Mouse (Mus musculus) embryonic facial prominence, embryonic 12.5 days (tissue): Measurements from ENCODE around the gene Tnfsf13. TPM values are rescaled to one million over a fixed set of nuclear protein-coding genes. Genes with fewer than 3 reads are reported as not detected.

Experiments used
- ATAC-seq: fragments of 200-750 bp; cut with Nextera tagmentation; 2 replicates; pipeline ENCODE4 v1.8.0; 2017; ENCODE audit not compliant: insufficient number of reproducible peaks, insufficient read depth, low FRiP score, low TSS enrichment
- H3K27ac ChIP-seq: fragments of 300-500 bp; sonication (generic); 2 replicates; pipeline ENCODE4 v1.5.1; 2016; ENCODE audit warnings: mild to moderate bottlenecking
- H3K27me3 ChIP-seq: fragments of 300-500 bp; sonication (generic); 2 replicates; pipeline ENCODE4 v1.6.1; 2016; ENCODE audit warnings: mild to moderate bottlenecking, moderate library complexity
- H3K36me3 ChIP-seq: fragments of 300-500 bp; sonication (generic); 2 replicates; pipeline ENCODE4 v1.6.1; 2016; ENCODE audit warnings: mild to moderate bottlenecking
- H3K4me1 ChIP-seq: fragments of 300-500 bp; sonication (generic); 2 replicates; pipeline ENCODE4 v1.6.1; 2016
- H3K4me2 ChIP-seq: fragments of 300-500 bp; sonication (generic); replicated peaks from 2 replicates; pipeline ENCODE4 v1.6.1; 2016; ENCODE audit warnings: mild to moderate bottlenecking, moderate library complexity
- H3K4me3 ChIP-seq: fragments of 300-500 bp; sonication (generic); 2 replicates; pipeline ENCODE4 v1.5.1; 2016; ENCODE audit warnings: mild to moderate bottlenecking
- H3K9ac ChIP-seq: fragments of 300-500 bp; sonication (generic); 2 replicates; pipeline ENCODE4 v1.6.1; 2016; ENCODE audit warnings: mild to moderate bottlenecking, moderate library complexity
- H3K9me3 ChIP-seq: fragments of 300-500 bp; sonication (generic); 2 replicates; pipeline ENCODE4 v1.6.1; 2016; ENCODE audit warnings: mild to moderate bottlenecking, moderate library complexity
- WGBS: fragments of 180-500 bp; shearing (Covaris S2); methylation state at CpG from one replicate; pipeline ENCODE4 v1.1.7; 2016; 5-methylcytosine and 5-hydroxymethylcytosine counted together
- polyA plus RNA-seq: library from polyadenylated mRNA; unstranded; fragments of >200 nt; fragmentation: Nextera tagmentation; extraction: Ambion mirVana; gene quantifications from 2 replicates; pipeline ENCODE4 v1.2.1, GENCODE M21; 2016

The Tnfsf13 gene
- polyA plus RNA-seq, 1 experiment from 2014 or later: 0.50 TPM

GRCm38 (mm10) chr11:69671726-69672124, 13.9 kb downstream of the Tnfsf13 start:
- H3K4me2 ChIP-seq: peak overlapping the region; percentile 82
- H3K9me3 ChIP-seq: no peaks in the 10 kb centered on the region
- ATAC-seq: 0 out of 2 replicates have a peak, but pooled peaks have one; percentile 1
- H3K27me3 ChIP-seq: no peaks in the 10 kb centered on the region
- peaks cover 75% of the 10 kb centered on the region for H3K36me3 ChIP-seq
- WGBS: under 1% methylated on average over 43 of the region's 43 CpGs
- H3K9ac ChIP-seq: peak overlapping the region; percentile 100
- H3K4me1 ChIP-seq: peaks cover 15% of the 10 kb centered on the region
- peak overlapping the region; percentile 97 for H3K27ac ChIP-seq
- peak overlapping the region; percentile 100 for H3K4me3 ChIP-seq

DNA sequence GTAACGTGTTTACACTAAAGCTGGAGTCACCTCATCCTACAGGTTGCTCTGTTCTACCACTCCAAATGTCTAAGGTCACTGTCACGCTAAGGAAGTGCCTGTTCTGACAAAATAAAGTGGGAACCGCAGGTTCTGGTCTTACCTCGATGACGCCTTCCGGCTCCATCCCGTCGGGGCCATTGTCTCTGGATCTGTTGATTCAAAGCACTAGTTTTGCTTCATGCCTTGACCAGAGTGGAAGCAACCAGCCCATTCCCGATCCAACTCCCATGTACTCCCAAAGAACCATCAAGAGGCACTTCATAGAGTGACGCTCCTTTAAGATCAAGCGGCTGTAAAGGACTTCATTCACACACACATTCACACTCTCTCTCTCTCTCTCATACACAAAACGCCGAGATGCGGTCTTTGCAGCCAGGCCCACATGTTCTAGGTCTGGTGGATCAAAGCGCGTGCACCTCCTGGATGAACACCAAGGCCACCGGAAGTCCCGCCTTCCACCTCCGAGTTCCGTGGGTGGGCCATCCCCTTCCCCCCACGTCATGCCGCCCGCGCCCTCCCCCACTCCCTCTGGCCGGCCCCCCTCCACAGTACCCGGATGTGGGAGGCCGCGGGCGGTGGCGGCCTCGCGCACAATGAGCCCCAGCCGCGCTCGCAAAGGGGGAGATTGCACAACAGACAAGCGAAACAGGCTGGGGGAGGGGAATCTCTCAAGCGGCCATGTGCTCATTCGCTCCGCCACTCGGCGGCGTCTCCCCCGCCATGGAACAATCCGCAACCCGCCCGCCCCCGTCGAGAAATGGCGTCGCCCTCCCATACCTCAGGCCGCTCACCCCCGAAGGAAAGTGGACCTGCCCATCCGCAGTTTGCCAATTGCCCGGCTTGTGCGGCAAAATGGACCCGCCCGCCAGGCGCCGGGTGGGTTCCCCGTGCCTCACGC, 14.5 kb downstream of the Tnfsf13 start:
- Histone ChIP-seq H3K27me3 (no peaks in the 10 kb centered on the region), H3K4me1 (peaks cover 15% of the 10 kb centered on the region), H3K9me3 (no peaks in the 10 kb centered on the region), H3K36me3 (peaks cover 75% of the 10 kb centered on the region), H3K27ac (peak overlapping the region; percentile 97), H3K4me3 (peak overlapping the region; percentile 100), H3K4me2 (peak overlapping the region; percentile 82), H3K9ac (peak overlapping the region; percentile 100)
- 1% methylated on average over 61 of the region's 61 CpGs for WGBS
- peak; percentile 49; the same call in 1 of the 2 replicates for ATAC-seq

DNA sequence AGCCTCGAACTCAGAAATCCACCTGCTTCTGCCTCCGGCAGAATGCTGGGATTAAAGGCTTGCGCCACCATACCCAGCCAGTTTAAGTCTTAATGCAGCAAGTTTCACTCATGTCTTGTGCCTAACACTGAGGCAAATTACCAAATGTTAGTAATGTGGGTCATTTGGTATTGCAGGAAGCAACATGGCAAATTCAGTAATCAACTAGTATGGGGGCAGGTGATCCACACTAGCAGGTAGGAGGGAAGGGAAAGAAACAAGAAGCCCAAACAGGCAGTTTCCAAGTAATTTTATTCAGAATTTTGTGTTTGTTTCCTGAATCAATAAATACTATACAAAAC, 18.9 kb downstream of the Tnfsf13 start:
- Histone ChIP-seq H3K4me2 (no peak overlapping the region), H3K4me1 (peaks cover 21% of the 10 kb centered on the region), H3K27me3 (no peaks in the 10 kb centered on the region), H3K27ac (no peak overlapping the region), H3K9ac (no peak overlapping the region), H3K36me3 (peaks cover 70% of the 10 kb centered on the region), H3K9me3 (no peaks in the 10 kb centered on the region), H3K4me3 (no peak overlapping the region)
- WGBS: 87% methylated on average over 3 of the region's 3 CpGs
- ATAC-seq: no peak

DNA sequence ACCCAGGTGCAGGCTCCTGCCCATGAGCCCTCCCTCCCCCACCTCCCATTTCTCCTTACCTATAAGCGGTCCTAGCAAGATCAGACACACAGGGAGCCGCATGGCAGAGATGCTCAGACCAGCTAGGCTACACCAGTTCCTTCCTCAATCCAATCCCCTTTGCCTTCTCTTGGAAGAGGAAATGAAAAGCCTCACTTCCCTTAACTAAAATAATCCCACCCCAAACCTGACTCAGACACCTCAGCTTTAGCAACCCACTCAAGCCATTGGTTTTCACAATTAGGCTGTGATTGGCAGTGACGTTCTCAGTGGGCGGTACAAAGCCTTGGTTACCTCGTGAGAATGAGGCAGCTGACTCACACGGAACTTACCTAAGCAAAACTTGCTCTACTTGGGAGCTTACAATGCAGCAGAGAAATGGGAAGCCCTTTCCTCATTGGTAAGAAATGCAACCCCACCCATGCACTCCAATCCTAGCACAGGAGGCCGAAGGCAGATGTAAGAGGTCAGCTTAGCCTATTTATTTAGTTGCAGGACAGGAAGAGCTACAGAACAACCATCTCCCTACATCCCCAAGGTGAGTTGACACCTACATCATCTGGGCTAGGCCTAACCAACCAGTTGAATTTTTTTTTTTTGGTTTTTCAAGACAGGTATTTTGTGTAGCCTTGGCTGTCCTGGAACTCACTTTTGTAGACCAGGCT, 19.5 kb downstream of the Tnfsf13 start, which contains the start of gene Cd68:
TSS of gene Cd68 (minus strand) at position 193 of the 704 bp plus-strand sequence.
- no peak within 1 kb of the TSS for H3K9ac ChIP-seq
- no peak within 1 kb of the TSS for H3K4me3 ChIP-seq
- peaks cover 26% of the 10 kb centered on the region for H3K4me1 ChIP-seq
- H3K4me2 ChIP-seq: no peak within 1 kb of the TSS
- H3K27ac ChIP-seq: peak within 1 kb of the TSS; percentile 50; the same call in 1 of the 2 replicates
- H3K36me3 ChIP-seq: peaks cover 70% of the 10 kb centered on the region
- no peaks in the 10 kb centered on the region for H3K27me3 ChIP-seq
- H3K9me3 ChIP-seq: no peaks in the 10 kb centered on the region
- ATAC-seq: no peak
- WGBS: 32% methylated on average over 7 of the region's 7 CpGs

DNA sequence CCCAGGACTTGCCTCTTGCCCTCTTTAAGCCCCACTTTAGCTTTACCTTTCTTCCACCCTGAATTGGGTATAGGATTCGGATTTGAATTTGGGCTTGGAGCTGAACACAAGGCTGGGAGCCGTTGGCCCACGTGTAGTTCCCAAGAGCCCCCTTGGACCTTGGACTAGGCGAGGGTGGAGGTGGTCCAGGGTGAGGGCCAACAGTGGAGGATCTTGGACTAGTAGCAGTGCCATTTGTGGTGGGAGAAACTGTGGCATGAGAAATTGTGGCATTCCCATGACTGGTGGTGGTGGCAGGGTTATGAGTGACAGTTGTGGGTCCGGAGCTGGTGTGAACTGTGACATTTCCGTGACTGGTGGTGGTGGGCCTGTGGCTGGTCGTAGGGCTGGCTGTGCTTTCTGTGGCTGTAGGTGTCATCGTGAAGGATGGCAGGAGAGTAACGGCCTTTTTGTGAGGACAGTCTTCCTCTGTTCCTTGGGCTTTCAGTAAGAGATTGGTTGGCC, 20.1 kb downstream of the Tnfsf13 start:
- Histone ChIP-seq H3K36me3 (peaks cover 67% of the 10 kb centered on the region), H3K9ac (no peak overlapping the region), H3K4me3 (no peak overlapping the region), H3K27me3 (no peaks in the 10 kb centered on the region), H3K4me2 (no peak overlapping the region), H3K9me3 (no peaks in the 10 kb centered on the region), H3K27ac (0 out of 2 replicates have a peak overlapping the region, but pooled peaks have one; percentile 50), H3K4me1 (peaks cover 28% of the 10 kb centered on the region)
- WGBS: 78% methylated on average over 9 of the region's 9 CpGs
- ATAC-seq: no peak

DNA sequence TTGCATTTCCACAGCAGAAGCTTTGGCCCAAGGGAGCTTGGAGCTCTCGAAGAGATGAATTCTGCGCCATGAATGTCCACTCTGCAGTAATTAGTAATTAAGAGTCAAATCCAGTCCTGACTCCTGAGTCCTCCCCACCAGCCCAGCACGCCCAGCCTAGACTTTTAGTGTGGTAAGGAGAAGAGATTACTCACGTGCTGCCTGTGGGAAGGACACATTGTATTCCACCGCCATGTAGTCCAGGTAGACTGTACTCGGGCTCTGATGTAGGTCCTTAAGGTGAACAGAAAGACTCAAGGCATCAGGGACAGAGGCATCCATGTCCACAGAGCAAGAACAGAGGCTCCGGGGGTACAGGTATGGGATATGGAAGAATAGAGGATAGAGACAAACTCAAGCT, 20.7 kb downstream of the Tnfsf13 start:
- no peak for ATAC-seq
- Histone ChIP-seq H3K27me3 (no peaks in the 10 kb centered on the region), H3K4me3 (no peak overlapping the region), H3K4me1 (peaks cover 22% of the 10 kb centered on the region), H3K9ac (no peak overlapping the region), H3K4me2 (no peak overlapping the region), H3K36me3 (peaks cover 63% of the 10 kb centered on the region), H3K9me3 (no peaks in the 10 kb centered on the region), H3K27ac (0 out of 2 replicates have a peak overlapping the region, but pooled peaks have one; percentile 96)
- WGBS: 94% methylated on average over 7 of the region's 7 CpGs

GRCm38 (mm10) chr11:69663795-69664194, 21.8 kb downstream of the Tnfsf13 start:
- 87% methylated on average over 6 of the region's 6 CpGs for WGBS
- no peaks in the 10 kb centered on the region for H3K9me3 ChIP-seq
- peaks cover 15% of the 10 kb centered on the region for H3K4me1 ChIP-seq
- peaks cover 61% of the 10 kb centered on the region for H3K36me3 ChIP-seq
- H3K4me2 ChIP-seq: no peak overlapping the region
- H3K27ac ChIP-seq: peak overlapping the region; percentile 96
- H3K9ac ChIP-seq: no peak overlapping the region
- H3K27me3 ChIP-seq: no peaks in the 10 kb centered on the region
- H3K4me3 ChIP-seq: no peak overlapping the region
- no peak for ATAC-seq

DNA sequence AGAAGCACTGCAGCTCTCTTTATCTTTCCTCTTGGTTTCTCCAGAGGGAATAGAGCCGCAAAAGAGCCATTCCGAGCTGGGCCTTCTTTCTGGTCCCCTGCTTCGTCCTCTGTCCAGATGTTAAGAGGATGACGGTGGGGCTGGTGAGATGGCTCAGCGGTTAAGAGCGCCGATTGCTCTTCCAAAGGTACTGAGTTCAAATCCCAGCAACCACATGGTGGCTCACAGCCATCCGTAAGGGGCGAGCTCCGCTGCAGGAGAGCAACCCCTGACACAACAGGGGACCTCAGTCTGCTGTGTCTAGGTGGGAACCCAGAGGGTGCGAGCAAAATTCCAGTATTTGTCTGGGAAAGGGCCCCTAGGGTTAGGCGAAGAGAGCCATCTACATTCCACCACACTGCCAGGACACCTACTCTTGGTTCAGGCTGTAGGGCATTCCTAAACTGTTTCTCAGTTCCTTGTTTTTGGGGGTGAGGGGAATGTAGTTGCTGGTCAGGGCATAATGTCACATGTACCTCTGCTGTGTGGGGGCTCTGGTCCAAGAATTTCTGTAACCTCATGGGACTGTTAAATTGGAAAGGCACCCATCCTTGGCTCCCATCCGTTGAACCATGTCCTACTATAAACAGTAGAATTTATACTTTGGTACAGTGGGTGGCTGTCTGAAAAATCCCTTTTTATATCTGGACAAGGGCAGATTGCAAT, 22.5 kb downstream of the Tnfsf13 start:
- peak overlapping the region; percentile 72 for H3K9ac ChIP-seq
- H3K27me3 ChIP-seq: no peaks in the 10 kb centered on the region
- peak overlapping the region; percentile 96 for H3K27ac ChIP-seq
- no peaks in the 10 kb centered on the region for H3K9me3 ChIP-seq
- H3K4me2 ChIP-seq: peak overlapping the region; percentile 55
- WGBS: 70% methylated on average over 13 of the region's 13 CpGs
- peaks cover 15% of the 10 kb centered on the region for H3K4me1 ChIP-seq
- ATAC-seq: 0 out of 2 replicates have a peak, but pooled peaks have one; percentile 16
- H3K36me3 ChIP-seq: peaks cover 61% of the 10 kb centered on the region
- peak overlapping the region; percentile 52 for H3K4me3 ChIP-seq

- ATAC-seq: peak; percentile 94
- Histone ChIP-seq H3K4me1 (peaks cover 15% of the 10 kb centered on the region), H3K4me3 (peak within 1 kb of the TSS; percentile 52), H3K36me3 (peaks cover 60% of the 10 kb centered on the region), H3K27me3 (no peaks in the 10 kb centered on the region), H3K4me2 (peak within 1 kb of the TSS; percentile 55), H3K9me3 (no peaks in the 10 kb centered on the region), H3K9ac (peak within 1 kb of the TSS; percentile 72), H3K27ac (peak within 1 kb of the TSS; percentile 96)
- under 1% methylated on average over 48 of the region's 48 CpGs for WGBS
Observed at GRCm38 (mm10) chr11:69662213-69662966, 23.2 kb downstream of the Tnfsf13 start, which contains the start of gene Mpdu1. Gene Mpdu1, minus strand, starts transcription at chr11:69662642.

- H3K27ac ChIP-seq: peak overlapping the region; percentile 96
- 81% methylated on average over 3 of the region's 3 CpGs for WGBS
- H3K4me1 ChIP-seq: peaks cover 23% of the 10 kb centered on the region
- peak overlapping the region; percentile 72; the same call in 1 of the 2 replicates for H3K9ac ChIP-seq
- H3K36me3 ChIP-seq: peaks cover 62% of the 10 kb centered on the region
- no peaks in the 10 kb centered on the region for H3K27me3 ChIP-seq
- peak overlapping the region; percentile 55 for H3K4me2 ChIP-seq
- peak overlapping the region; percentile 52 for H3K4me3 ChIP-seq
- H3K9me3 ChIP-seq: no peaks in the 10 kb centered on the region
- no peak for ATAC-seq
Observed at GRCm38 (mm10) chr11:69661221-69661881, 24.2 kb downstream of the Tnfsf13 start.
